Mouse (Mus musculus): ENCODE data around the gene Gpbp1.
A peak's percentile ranks its signal among the peaks of the same experiment; 100 is the strongest.

Gpbp1 gene

DNA sequence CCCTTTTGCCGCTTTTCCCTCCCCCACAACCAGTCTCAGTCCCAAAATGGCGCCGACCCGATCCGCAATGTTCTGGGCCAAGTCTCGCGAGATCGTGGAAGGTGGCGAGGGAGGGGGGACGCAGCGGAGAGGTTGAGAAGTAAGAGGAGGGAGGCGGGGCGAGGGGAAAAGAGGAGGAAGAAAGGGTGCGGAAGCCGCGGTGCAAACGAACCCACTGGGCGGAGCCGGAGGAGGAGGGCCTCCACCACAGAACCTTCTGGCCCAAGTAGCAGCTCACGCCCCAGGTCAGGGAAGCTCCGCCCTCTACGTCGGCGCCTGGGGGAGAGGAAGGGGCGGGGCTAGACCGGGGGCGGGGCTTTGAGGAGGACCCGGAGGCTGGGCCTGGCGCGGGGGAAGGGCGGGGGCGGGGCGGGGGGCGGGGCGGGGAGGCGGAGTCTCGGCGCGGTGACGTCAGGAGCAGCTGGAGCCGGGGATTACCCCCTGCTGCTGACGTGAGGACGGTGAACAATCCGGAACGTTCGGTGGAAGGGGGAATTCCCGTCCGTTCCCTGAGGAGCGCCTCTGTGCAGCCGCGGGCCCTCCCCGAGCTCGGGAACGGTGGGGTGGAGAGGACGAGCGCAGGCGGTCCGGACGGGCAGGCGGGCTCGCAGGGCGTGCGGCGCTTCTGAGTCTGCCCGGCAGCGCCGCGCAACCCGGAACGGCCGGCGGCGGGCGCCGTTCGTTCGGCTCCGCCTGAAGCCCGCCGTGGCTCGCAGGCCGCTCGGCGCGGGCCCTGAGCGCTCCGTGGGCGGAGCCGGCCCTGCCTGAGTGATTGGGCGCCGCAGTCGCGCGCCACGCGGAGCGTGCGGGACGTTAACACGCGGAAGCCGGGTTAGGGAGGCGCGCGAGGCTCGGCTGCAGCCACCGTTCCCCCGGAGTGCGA lies at the start of gene Gpbp1:
Gpbp1 (minus strand) TSS at position 310 of the 922 bp plus-strand sequence.
- peak; percentile 100 for DNase-seq (ENCODE audit: inconsistent age in 2 of 2, low spot score in 1 of 2)

DNA sequence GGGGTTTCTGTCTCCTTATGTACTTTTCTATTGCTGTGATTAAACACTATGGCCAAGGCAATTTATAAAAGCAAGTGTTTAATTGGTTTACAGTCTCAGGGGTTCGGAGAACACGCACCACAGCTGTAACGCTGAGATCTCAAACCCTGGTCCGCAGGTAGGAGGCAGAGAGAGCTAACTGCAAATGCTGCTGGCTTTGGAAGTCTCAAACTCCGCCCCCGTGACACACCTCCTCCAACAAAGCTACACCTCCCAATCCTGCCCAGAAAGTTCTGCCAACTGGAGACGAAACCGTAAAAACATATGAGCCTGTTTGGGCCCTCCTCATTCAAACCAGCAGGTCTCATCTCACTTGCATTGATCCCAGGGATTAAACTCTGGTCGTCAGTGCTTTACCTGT lies 47.8 kb upstream of the Gpbp1 start:
- no peak for DNase-seq (ENCODE audit: inconsistent age in 2 of 2, low spot score in 1 of 2)

DNA sequence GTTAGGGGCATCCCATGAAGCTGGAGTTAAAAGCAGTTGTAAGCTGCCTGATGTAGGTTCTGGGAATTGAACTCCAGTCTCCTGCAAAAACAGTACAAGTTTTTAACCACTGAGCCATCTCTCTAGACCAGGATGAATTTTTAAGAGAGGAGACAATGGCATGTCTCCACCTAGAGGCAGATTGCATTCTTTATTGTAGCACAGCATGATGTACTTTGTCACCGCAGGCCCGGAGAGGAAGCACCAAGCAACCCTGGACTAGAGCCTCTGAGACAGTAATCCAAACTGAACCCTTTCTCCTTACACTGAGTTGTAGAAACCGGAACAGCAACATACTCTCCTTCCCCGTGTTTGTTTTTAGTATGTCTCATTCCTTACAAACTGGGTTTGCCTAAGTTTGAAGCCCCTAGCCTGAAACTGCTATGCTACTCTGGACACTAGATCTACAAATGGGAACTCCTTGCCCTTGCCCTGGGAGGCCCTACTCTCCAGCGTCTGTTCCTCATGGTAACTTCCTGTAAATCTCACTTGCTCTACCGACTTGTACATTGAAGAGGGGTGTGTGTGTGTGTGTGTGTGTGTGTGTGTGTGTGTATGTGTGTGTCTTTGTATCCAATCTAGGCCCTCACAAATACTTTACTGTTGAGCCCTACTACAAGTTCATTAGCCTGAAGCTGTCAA lies 46.4 kb upstream of the Gpbp1 start:
- DNase-seq (ENCODE audit: inconsistent age in 2 of 2, low spot score in 1 of 2): no peak

DNA sequence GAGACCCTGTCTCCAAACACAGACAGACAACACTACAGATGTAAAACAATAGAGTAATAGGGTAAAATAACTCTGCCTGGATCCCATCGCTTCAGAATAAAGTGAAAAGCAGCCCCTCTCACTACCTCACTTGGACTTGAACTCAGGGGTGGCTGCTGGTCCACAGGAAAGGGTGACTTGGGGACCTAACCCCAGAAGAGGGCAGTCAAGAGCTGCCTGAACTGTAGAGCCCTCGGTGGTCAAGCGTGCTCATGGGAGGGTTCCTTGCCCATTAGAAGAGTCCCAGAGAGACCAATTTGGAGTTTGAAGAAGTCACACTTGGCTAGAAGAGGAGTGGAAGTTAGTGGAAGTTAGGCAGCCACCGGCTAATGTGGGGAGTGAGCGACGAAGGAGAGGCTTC lies 44.2 kb upstream of the Gpbp1 start:
- peak in 1 of 2 experiments; percentile 62 for DNase-seq (ENCODE audit: inconsistent age in 2 of 2, low spot score in 1 of 2)

DNA sequence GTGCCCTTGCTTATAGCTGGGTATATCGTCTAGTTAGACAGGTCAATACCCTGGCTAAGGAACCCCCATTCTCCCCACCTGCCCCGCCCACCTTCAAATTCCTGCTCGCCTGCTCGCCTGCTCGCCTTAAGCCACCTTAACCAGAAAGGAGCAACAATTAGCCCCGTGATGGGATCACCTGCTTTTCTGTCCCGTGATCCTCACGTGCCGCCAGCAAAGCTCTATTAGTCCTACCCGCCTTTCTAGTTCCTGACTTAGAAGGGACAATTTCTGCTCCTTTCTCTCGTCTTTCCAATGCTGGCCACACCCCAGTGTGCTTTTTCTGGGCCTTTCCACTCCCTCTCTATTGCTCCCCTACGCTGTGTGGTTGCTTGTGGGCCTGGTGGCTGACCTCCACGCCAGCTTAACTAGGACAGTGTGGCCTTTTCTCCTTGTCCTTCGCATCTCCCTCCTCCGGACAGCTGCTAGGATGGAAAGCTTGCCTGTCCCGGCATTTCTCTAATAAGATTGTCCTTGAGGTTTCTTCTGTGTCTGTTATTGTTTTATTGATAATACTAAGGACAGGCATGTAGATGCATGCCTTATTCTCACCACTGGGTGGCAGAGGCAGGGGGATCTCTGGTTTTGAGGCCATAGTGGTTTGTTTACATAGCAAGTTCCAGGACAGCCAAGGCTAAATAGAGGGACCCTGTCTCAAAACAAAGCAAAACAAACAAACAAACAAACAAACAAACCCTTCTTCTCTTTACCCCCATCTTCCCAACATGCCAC lies 42.5 kb upstream of the Gpbp1 start:
- DNase-seq (ENCODE audit: inconsistent age in 2 of 2, low spot score in 1 of 2): peak; percentile 25 to 72

DNA sequence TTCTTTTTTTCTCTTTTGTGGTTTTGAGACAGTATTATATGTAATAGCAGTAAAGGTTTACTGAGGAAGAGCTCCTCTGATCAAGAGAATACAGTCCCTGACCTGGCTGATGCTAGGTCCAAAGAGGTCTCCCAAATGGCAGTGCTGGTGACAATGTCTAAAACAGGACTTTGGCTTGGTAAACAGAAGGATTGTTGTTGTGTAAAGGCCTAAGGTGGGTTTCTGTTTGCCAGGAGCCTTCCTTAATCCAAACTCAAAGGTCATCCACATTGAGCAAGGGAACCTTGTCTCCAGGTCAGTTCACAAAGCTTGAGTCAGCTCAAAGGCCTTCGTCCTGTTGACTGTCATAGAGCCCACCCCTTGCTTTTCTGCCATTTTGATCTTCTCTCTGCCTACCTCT lies 41.8 kb upstream of the Gpbp1 start:
- no peak for DNase-seq (ENCODE audit: inconsistent age in 2 of 2, low spot score in 1 of 2)

DNA sequence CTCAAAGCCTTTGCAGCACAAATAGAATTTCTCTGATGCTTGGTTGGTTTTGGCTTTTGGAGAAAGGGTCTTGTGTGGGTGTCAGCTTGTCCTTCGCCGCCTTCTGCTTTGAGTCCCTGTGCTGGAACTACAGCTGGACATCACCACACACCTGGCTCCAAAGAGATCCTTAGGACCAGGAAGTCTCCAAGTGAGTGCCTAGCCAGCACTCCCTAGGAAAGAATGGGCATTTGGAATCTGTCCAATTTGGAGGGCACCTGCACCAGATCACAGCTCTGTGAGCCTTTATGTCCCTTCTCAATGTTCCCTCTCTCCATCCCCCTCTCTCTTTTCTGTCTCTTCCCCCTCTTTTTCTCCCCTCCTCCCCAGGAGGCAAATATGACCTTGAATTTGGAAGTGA lies 34.4 kb upstream of the Gpbp1 start:
- DNase-seq (ENCODE audit: inconsistent age in 2 of 2, low spot score in 1 of 2): no peak

DNA sequence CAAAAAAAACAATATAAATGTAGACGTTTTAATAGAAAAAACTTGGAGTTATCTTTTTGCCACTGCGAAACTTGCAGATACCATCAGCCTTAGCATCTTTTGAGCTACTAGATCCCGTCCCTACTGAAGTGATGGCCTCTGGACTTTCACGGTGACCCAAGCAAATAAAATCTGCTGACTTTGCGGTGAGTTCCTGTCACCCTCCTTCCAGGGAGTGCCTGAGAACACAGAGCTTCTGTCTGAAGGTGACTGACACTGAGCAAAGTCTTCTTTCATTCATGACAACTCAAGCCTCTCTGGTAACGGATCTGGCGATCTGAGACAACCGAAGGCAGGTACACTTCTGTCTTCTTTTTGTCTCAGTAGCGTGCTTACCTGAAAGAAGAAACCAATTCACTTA lies 32.4 kb upstream of the Gpbp1 start:
- DNase-seq (ENCODE audit: inconsistent age in 2 of 2, low spot score in 1 of 2): no peak

DNA sequence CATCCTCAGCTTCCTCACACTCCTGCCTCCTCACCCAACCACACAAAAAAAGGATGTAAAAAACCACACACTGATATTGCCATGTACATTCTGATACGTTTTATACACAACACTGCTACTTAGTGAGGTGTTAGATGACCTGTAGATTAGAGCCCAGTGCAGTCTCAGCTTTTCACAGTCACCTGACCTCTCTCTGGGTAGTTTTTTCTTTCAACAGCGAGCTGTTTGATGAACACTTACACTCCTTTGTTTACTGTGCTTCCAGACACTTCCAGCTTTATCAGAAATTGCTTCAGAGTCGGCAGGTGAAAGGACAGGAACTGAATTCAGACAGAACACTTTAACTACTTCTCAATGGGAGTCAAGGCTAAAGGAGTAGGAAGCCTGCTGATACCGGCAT lies 30.5 kb upstream of the Gpbp1 start:
- DNase-seq (ENCODE audit: inconsistent age in 2 of 2, low spot score in 1 of 2): no peak

DNA sequence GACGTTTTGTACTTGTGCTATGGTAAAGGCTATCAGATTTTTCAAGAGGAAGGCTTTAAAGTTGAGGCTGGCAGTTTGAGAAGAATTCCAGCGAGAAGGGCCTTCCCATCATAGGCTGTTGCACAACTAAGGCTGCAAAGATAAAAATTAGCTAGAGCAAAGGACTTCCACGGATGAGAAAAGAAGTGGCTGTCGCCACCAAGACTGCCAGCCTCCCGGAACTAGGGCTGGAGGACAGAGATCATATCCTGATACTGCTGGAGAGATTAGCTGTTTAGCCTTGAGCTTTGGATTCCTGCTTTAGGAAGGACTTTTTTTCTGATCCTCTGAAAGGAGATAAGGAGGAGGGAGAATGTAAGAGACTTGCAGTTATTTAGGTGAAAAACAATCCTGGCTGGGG lies 28.4 kb upstream of the Gpbp1 start:
- DNase-seq (ENCODE audit: inconsistent age in 2 of 2, low spot score in 1 of 2): peak; percentile 42 to 79

DNA sequence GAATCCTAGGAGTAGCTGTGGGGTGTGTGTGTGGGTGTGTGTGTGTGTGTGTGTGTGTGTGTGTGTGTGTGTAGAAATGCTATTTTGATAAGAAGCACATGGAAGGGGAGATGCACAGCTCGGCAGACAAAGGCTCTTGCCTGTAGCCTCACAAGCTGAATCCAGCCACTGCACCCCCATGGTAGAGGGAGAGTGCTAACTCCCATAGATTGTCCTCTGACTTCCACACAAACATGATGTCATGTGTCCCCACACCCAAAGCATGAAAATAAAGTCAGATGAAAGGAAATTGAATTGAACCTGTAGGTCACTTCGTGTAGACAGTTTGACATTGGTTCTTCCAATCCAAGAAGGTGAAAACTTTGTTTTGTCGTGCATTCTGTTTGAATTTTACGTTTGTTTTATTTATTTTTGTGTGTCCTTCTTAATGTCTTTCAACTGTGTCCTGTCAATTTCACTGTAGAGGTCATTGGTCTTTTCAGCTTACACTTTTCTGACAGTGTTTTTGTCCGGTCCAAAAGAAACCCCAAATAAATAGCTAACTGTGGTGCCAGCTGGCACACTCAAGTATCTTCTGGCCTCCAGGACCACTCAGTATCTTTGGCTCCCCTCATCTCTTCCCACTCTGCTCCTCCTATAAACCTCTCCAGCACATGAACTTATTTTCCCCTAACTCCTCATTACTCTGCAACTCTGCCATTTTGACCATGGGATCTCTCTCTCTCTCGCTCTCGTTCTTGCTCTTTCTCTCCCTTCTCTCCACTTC lies 26.7 kb upstream of the Gpbp1 start:
- no peak for DNase-seq (ENCODE audit: inconsistent age in 2 of 2, low spot score in 1 of 2)

DNA sequence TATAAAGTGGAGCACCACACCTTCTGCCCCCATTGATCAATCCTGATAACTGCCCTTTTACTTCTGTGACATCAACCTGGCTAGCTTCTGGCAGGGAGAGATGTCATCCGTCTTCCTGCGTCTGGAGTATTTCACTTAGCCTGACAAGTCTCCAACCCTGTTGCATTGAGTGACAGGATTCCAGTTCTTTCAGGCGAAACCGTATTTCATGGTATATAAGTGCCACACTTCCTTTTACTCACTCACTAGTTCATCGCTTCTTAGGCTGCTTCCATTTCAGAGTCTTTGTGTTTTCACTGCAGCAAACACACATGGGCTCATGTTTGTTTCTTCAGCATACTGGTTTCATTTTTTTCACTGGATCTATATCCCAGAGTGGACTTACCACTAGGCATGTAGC lies 19.5 kb upstream of the Gpbp1 start:
- DNase-seq (ENCODE audit: inconsistent age in 2 of 2, low spot score in 1 of 2): no peak

DNA sequence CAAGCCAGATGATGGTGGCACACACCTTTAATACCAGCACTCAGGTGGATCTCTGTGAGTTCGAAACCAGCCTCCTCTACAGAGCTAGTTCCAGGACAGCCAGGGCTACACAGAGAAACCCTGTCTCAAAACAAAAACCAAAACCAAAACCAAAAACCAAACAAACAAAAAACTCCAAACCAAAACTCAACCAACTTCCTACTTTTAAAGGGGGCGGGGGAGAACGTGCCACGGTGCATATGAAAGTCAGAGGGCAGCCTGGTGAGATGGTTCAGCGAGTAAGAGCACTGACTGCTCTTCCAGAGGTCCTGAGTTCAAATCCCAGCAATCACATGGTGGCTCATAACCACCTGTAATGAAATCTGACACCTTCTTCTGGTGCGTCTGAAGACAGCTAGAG lies 18.7 kb upstream of the Gpbp1 start:
- DNase-seq (ENCODE audit: inconsistent age in 2 of 2, low spot score in 1 of 2): no peak

DNA sequence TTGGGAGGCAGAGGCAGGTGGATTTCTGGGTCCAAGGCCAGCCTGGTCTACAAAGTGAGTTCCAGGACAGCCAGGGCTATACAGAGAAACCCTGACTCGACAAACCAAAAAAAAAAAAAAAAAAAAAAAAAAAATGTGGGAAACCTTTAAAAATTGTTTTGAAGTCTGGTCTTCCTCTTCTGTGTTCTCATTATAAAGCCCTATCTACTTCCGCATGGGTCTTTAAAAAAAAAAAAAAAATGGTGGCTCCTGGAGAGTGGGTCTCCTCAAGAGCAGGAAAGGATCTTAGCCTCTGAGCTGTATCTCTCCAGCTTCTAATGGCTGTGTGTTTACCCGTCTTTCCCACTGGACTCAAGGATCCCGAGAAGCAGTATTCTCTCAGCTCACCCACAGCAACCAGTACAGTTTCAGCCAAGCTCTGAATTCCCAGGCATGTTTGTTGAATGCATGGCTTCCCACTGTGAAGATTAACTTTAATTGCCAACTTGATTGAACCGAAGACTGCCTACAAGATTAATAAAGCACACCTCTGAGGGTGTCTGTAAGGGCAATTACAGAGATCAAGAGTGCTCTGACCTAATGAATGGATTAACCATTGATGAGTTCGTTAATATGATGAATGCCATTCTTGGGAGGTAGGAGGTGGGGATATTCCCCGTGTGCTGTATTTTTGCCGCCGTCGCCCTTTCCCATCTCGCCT lies 4.6 kb upstream of the Gpbp1 start:
- no peak for DNase-seq (ENCODE audit: inconsistent age in 2 of 2, low spot score in 1 of 2)

DNA sequence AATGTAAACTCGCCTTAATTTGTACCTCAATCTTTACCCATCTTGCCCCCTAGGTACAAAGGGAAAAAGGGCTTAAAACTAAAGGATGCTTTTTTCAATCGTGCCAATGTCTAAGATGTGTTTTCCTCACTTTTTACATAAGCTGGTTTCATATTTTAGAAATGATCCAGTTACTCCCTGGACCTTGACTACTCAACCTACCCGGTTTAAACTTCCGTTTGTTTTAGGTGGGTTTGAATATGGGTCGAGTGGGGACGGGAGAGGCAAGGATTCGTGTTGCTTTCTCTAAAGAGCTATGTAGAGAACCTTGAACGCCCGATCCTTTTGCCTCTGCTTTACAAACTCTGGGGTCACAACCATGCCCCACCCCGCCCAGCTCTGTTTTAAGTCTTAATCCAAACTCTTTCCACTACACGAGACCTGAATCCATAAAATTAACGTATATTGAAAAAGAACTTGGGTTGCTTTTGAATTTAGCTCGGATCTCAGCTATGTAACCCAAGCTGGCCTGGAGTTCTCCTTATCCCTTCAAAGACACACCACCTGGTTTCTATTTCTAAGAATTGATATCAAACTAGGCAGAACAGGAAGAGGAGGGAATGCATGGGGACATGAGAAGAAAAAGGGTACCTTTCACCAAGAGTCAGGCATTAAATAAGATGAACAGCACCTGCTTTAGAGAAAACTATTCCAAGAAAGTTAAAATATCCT lies 1.3 kb upstream of the Gpbp1 start:
- peak in 1 of 2 experiments; percentile 61 for DNase-seq (ENCODE audit: inconsistent age in 2 of 2, low spot score in 1 of 2)

DNA sequence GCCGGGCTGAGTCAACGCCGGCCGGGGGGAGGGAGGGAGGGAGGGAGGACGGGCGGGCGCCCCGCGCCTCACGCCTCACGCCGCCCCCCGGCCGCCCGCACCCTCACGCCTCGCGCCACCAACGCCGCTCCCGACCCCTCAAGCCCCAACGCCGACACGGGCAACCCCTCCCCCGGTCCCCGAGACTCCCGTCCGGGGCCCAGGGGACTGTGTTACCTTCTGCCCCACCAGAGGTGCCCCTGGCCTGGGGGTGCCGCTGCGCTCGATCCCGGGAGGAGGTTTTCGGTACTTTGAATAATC lies 459 bp downstream of the Gpbp1 start:
- DNase-seq (ENCODE audit: inconsistent age in 2 of 2, low spot score in 1 of 2): no peak

DNA sequence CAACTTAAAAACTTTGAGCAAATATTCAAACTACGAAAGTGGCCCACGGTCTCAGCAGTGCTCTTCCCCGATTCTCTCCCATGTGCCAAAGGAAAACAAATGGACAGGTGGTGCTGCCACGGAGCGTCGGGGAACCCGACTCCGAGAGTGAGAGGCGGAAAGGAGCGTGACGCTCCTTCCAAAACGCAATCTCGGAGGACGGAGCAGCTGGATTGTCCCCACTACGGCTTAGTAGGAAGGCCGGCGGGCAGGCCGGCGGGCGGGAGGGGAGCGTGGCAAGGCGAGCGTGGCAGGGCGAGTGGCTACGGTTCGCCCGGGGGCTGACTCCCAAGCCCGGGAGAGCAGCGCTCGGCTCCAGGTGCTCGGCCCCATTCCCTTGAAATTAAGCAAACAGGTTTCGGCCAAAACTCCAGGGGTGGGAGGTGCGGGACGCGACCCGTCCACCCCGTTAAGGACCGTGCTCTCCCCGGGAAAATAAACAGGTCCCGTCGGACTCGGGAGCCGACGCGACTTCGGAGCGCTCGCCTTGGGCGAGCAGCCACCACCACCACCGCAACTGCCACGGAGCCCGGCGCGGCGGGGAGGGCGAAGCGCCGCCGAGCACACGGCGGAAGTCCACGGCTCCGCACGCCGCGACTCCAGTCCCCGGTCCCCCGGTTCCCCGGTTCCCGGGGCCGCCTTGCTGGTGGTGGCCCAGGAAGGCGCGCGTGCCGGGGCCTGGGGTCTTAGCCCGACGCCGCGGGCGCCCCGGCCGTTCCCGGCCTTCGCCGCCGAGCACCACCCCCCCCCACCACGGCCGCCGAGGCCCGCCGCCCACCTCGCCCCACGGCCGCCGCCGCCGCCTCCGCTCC lies 1.0 kb downstream of the Gpbp1 start:
- peak; percentile 63 to 84 for DNase-seq (ENCODE audit: inconsistent age in 2 of 2, low spot score in 1 of 2)

DNA sequence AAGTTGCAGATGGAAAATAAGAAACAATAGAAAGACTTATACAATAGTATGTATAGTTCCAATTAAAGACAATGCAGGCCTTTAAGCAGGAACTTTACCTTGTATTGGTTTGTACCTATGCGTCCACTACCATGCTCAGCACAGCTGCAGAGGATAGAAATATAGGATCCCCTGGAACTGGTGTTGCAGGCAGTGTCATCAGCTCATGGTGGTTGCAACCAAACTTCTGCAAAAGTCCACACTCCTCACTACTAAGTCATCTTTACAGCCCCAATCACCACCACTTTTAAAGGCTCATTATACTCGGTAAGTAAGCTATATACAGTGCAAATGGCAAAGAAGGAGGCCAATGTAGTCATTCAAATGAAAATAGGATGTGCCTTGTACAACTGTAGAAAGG lies 12.2 kb downstream of the Gpbp1 start:
- no peak for DNase-seq (ENCODE audit: inconsistent age in 2 of 2, low spot score in 1 of 2)
